Mouse (Mus musculus): Measurements from ENCODE around the gene Zfp978. TPM values are rescaled to one million over a fixed set of nuclear protein-coding genes. Genes with fewer than 3 reads are reported as not detected.
A peak's percentile ranks its signal among the peaks of the same experiment; 100 is the strongest.
"Not testable (repeated sequence)": the region's sequence is repeated elsewhere in the genome, so short reads cannot be mapped to it uniquely, and the experiment has no call there.

Zfp978 gene
- polyA plus RNA-seq, 1 experiment from 2014 or later = not detected

DNA sequence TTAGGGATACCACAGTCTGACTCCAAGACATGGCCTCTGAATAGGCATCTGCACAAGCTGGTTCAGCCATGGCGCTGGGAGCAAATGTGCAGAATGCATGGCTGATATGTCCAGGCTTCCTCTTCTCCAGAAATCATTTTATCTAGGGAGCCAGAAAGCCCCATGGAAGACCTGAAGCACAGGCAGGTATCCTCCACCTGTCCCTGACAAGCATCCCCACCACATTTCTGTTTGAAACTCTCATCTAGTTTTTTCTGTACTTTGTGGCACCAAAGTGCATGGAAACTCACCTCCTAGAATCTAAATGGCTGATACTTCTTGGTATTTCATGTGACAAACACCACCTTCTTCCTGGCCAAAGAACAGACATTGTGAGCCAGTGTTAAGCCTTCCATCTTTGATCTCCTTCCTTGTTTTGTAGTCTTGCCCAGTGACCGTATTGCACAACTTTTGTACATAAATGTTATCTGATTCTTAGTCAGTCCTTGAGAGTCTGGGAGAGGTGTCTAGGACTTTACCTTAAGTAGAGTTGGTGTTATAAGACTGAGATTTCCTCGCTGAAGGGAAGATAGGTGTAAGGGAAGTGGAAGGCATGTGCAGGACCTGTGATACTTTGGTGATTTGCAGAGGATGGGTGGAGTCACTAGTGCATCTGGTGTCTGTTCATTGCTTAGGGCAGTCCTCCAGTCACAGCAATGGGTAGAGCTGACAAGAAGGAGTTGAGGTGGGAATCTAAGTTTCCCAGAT lies 70.8 kb downstream of the Zfp978 start:
- not testable (repeated sequence) for H3K9ac ChIP-seq; H3K27ac ChIP-seq; H3K4me3 ChIP-seq (replicated peaks; ENCODE audit: low read length); H3K4me2 ChIP-seq (replicated peaks); H3K4me1 ChIP-seq (replicated peaks; ENCODE audit: control insufficient read depth, insufficient read depth, low read length); H3K36me3 ChIP-seq (replicated peaks; ENCODE audit: control insufficient read depth, insufficient read depth); H3K27me3 ChIP-seq (ENCODE audit: control insufficient read depth, insufficient read depth, low read length)
- 80% methylated on average over 3 of the region's 3 CpGs for WGBS
- ATAC-seq (ENCODE audit: low FRiP score) (peak; percentile 23), DNase-seq (ENCODE audit: low spot score) (peak; percentile 31)
- peaks cover 63% of the 10 kb centered on the region for H3K9me3 ChIP-seq (ENCODE audit: control insufficient read depth, low read length)

DNA sequence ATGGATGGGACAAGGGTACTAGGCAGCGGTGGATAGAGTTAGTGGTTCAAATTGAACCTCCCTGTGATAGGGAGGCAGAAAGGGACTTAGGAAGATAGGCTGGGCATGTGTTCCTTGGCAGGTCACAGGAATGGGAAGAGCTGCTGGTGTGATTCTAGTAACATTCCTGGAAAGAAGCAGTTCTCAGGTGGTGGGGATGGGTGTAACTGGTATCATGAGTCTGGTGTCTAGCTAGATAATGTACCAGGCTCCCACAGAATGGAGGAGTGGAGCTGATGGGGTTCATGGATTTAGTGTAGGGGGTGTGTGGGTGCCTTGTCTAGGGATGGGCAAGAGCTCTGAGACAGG lies 71.3 kb downstream of the Zfp978 start:
- no peak overlapping the region for H3K27ac ChIP-seq
- H3K4me3 ChIP-seq (replicated peaks; ENCODE audit: low read length) = no peak overlapping the region
- peaks cover 68% of the 10 kb centered on the region for H3K9me3 ChIP-seq (ENCODE audit: control insufficient read depth, low read length)
- H3K27me3 ChIP-seq (ENCODE audit: control insufficient read depth, insufficient read depth, low read length) = no peaks in the 10 kb centered on the region
- no peaks in the 10 kb centered on the region for H3K36me3 ChIP-seq (replicated peaks; ENCODE audit: control insufficient read depth, insufficient read depth)
- H3K4me2 ChIP-seq (replicated peaks) = no peak overlapping the region
- H3K4me1 ChIP-seq (replicated peaks; ENCODE audit: control insufficient read depth, insufficient read depth, low read length) = no peaks in the 10 kb centered on the region
- DNase-seq (ENCODE audit: low spot score) (peak; percentile 26), ATAC-seq (ENCODE audit: low FRiP score) (peak; percentile 29; the same call in 1 of the 2 replicates)
- WGBS = 91% methylated on average over 1 of the region's 1 CpGs
- H3K9ac ChIP-seq = no peak overlapping the region

DNA sequence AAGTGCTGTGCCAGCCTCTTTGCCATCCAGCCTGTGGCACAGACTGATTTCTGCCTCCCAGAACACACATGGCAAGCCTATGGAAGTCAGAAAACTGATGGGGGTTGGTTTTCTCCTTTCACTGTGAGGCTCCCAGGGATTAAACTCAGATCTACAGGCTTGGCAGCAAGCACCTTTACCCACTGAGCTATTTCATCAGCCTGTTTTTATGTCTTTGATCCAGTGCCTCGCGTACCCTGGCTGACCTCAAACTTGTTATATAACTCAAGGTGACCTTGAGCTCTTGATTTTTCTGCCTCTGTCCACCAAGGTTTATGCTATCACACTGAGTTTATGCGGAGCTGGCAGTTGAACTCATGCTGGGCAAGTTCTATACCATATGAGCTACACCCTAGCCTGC lies 71.9 kb downstream of the Zfp978 start:
- H3K9ac ChIP-seq = no peak overlapping the region
- no peak for ATAC-seq (ENCODE audit: low FRiP score)
- WGBS = 45% methylated on average over 3 of the region's 3 CpGs

DNA sequence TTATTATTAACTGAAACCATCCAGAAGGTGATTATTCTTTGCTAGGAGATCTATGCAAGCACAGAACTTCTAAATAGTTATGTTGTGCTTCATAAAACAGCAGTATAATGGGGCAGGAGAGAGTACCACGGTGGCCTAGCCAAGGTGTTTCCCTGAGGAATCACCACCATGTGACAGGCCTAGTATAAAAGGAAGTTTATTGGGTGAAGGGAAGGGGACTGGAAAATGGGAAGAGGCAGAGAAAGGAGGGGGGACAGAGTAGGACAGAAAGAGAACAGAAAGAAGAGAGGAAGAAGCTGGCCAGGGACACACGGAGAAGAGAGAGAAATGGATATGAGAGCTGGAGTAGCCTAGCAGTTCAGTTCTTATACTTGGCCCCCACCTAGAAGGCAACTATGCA lies 72.8 kb downstream of the Zfp978 start:
- ATAC-seq (ENCODE audit: low FRiP score) = 0 out of 2 replicates have a peak, but pooled peaks have one; percentile 28
- Histone ChIP-seq H3K9ac (no peak overlapping the region), H3K4me2 (replicated peaks) (no peak overlapping the region), H3K4me1 (replicated peaks; ENCODE audit: control insufficient read depth, insufficient read depth, low read length) (no peaks in the 10 kb centered on the region), H3K27ac (no peak overlapping the region), H3K9me3 (ENCODE audit: control insufficient read depth, low read length) (peaks cover 65% of the 10 kb centered on the region), H3K4me3 (replicated peaks; ENCODE audit: low read length) (no peak overlapping the region), H3K36me3 (replicated peaks; ENCODE audit: control insufficient read depth, insufficient read depth) (no peaks in the 10 kb centered on the region), H3K27me3 (ENCODE audit: control insufficient read depth, insufficient read depth, low read length) (no peaks in the 10 kb centered on the region)
- peak; percentile 22 for DNase-seq (ENCODE audit: low spot score)
- 47% methylated on average over 2 of the region's 2 CpGs for WGBS

More for the DNA sequence above, 71.9 kb downstream of the Zfp978 start:
- Histone ChIP-seq H3K36me3 (replicated peaks; ENCODE audit: control insufficient read depth, insufficient read depth) (no peaks in the 10 kb centered on the region), H3K9me3 (ENCODE audit: control insufficient read depth, low read length) (peaks cover 68% of the 10 kb centered on the region), H3K4me3 (replicated peaks; ENCODE audit: low read length) (no peak overlapping the region), H3K27me3 (ENCODE audit: control insufficient read depth, insufficient read depth, low read length) (no peaks in the 10 kb centered on the region), H3K27ac (no peak overlapping the region), H3K4me2 (replicated peaks) (no peak overlapping the region), H3K4me1 (replicated peaks; ENCODE audit: control insufficient read depth, insufficient read depth, low read length) (no peaks in the 10 kb centered on the region)
- DNase-seq (ENCODE audit: low spot score) = peak; percentile 23

Other genes with a start within 250 kb of the Zfp978 start
- 8.6 and 8.8 TPM in 2 replicates for gene Zfp991, start 229.3 kb upstream of the Zfp978 start, polyA plus RNA-seq (2014; fragmentation: Nextera tagmentation; extraction: Ambion mirVana)
- 0.19 and 0.39 TPM in 2 replicates for gene Zfp988, start 55.6 kb upstream of the Zfp978 start, polyA plus RNA-seq (2014; fragmentation: Nextera tagmentation; extraction: Ambion mirVana)
- 7.2 and 7.7 TPM in 2 replicates for gene Zfp982, start 131.1 kb downstream of the Zfp978 start, polyA plus RNA-seq (2014; fragmentation: Nextera tagmentation; extraction: Ambion mirVana)
- 0.48 and 0.80 TPM in 2 replicates for gene Gm16503, start 178.9 kb downstream of the Zfp978 start, polyA plus RNA-seq (2014; fragmentation: Nextera tagmentation; extraction: Ambion mirVana)
- 0.07 and 0.09 TPM in 2 replicates for gene Zfp985, start 192.0 kb downstream of the Zfp978 start, polyA plus RNA-seq (2014; fragmentation: Nextera tagmentation; extraction: Ambion mirVana)

Data from hindbrain, embryonic 14.5 days (tissue).